Mouse (Mus musculus) G1E (cell line): ENCODE results near the gene Siae.

ENCODE experiments used
- CTCF ChIP-seq: IDR thresholded peaks from 2 replicates; pipeline ENCODE4 v1.5.1; 2012; ENCODE audit warnings: low read depth, low read length, inconsistent platforms, mixed read lengths
- TAL1 ChIP-seq: conservative IDR thresholded peaks from 2 replicates; pipeline ENCODE4 v1.6.1; 2012; ENCODE audit warnings: low read depth, low read length, inconsistent platforms, mixed read lengths

DNA sequence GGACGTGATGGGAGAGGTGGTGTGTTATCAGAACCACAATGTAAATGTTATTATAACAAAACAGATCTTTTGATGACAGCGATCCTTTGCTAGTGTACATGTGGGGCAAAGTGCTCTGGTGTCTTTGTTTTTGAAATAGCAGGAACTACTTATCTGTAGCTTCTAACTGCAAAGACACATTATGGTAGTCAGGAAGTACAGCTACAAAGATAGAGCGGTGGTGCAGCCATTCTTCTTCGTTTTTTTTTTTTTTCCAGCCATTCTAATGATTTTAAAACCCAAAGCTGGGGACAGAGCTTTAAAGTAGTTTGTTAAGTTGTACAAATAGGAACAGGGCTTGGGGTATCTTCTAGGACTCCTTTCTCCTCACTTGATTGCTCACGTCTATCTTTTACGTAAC lies 103.9 kb downstream of the Siae start:
- TF ChIP-seq CTCF, result no peak
- no peak for TF ChIP-seq TAL1
